Mouse (Mus musculus) frontal cortex, adult 2 months (tissue): ENCODE measurements at regions not wholly inside any gene's neighbourhood (a gene's known extent, or its start where the extent isn't known, plus 50 kb on each side); places are given as distances from the start of the nearest gene placed in this dataset.
A peak's percentile ranks its signal among the peaks of the same experiment; 100 is the strongest.

Experiments
- DNase-seq, 2 experiments: peaks; one replicate each; pipeline ENCODE4 v3.0.0; 2022; ENCODE audit warnings: low spot score in 1 of 2; ENCODE audit errors: extremely low spot score in 1 of 2

DNA sequence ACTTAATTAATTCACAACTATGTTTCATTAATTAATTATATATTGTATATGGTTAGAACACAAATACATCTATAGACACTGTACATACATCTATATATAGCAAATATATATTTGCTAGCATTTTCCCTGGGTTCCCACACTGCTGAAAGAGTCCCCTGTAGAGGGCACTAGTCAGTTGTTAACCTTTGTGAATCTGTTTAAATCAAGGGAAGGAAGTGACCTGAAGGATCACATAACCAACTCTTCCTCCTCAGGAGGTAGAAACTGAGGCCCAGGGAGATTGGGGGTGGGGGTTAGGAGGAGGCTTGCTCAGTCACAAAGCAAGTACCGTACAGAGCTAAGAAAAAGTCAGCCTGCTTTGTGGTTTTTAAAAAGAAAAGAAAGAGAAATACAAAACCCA, 258.1 kb downstream of the Pik3r1 start:
- peak in 1 of 2 experiments; percentile 77 for DNase-seq

DNA sequence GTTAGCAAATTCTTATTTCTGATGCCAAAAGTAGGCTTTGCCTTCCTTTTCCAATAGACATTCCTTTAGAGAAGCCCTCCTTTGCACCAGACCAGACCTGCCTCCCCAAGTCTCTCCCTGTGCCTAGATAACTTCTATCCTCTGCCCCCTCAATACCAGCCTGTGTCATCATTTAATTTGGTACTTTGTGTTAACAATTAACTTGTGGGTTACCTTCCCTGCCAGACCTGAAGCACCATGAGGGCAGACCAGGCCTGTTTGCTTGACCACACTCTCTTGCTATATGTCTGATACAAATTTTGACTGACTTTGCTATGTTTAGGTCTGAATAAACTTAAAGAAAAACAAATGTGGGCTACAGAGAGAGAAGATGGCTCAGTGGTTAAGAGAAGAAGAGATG, 259.7 kb downstream of the Pik3r1 start:
- DNase-seq: no peak

DNA sequence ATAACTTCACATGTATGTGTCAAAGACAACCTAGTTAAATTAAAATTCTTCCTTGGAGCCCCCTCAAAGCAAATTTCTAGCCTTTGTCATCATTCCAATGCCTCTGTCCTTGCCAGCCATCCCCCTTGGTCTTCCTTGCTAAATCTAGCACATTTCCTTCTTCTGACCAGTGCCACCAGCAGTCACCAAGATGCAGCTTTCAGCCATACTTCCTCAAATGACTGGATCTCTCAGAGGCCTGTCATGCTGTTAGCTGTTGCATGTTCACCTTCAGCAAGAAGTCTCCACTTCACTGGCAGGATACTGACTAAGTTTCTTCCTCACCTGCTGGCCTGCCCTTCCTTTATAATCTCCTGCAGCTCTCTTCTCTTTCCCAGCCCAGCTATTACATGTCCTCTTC, 261.3 kb downstream of the Pik3r1 start:
- DNase-seq: no peak

DNA sequence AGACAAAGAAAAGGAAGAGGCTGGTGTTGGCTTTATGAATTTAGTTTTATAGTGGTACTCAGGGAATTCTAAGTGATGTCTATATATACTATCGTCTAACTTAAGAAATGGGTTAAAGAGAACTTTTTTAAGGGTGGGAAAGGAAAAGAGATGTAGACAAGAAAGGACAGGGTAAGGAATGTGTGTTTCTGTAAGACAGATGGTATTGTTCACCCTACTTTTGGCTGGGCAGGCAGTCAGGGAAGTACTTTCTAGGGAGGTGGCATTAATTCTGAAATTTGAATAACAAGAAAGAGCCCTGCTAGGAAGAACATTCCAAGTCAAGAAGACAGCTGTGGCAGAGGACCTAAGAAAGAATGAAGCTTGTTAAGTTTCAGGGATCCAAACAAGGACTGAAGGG, 263.0 kb downstream of the Pik3r1 start:
- DNase-seq: no peak

DNA sequence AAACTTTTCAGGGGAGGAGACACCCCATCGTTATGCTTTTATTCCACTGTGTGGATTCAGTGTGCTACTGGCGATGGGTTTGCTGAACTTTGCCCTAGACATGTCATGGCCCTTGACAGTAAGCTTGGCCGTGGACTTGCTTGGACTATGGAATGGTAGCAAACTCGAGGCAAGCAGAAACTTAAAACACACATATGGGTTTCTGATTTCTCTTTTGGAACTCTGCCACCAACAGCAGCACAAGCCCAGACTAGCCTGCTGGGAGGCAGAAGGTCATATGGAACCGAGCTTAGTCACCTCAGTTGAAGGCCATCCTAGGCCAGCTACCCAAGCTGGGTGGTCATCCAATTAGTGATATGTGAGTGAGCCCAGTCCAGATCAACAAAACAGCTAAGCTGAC, 263.8 kb downstream of the Pik3r1 start:
- DNase-seq: no peak

DNA sequence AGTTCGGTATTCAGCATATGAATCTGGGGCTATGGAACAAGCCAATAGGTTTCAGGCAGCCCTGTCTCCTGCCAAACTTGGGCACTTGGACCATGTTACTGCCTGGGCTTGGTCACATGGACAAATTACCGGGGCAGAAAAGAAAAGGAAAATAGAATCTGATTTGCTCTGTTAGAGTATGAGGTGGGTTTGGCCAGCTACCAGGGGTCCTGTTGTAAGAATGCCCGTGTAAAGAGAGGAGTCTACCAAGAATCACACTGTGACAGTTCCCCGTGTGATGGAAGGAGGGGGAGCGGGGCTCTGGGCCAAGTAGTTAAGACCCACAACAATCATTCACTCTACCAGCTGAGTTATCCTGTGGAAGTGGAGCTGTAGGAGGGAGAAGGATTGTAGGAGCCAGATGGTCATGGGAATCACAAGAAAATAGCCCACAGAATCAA, 266.2 kb downstream of the Pik3r1 start:
- DNase-seq: no peak

DNA sequence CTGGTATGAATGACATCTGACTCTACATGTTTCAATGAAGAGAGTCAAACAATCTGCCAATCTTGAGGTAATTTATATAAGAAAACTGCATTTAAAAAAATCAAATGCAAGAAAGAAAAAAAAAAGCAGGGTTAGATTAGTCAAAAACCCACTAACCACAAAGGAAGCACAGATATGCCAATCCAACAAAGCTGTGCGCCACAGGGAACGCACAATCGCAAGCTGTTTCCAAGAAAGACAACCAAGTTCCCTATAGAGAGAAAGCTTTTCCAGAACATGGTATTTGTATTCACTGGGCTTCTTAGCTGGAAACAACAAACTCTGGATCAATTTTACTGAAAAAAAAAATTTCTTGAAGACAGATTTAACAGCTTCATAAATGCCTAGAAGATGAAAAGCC, 267.0 kb downstream of the Pik3r1 start:
- no peak for DNase-seq

DNA sequence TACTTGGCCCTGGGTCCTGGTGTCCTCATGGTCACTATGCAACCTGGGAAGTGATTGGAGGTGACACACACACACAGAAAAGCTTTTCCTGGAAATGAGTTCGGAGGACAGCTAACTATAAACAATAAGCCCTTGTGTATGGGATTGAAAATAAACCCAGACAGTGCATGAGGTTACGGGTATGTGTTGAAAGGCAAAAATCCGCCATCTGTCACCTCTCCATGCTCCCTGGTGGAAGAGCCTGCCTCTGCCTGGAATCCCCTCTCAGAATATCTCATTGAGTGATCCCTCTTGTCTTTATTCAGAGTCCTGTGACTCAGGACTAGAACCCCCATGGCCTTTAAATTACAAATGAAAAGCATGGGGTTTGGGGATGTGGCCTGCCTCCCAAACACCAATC, 276.2 kb downstream of the Pik3r1 start:
- DNase-seq: no peak

DNA sequence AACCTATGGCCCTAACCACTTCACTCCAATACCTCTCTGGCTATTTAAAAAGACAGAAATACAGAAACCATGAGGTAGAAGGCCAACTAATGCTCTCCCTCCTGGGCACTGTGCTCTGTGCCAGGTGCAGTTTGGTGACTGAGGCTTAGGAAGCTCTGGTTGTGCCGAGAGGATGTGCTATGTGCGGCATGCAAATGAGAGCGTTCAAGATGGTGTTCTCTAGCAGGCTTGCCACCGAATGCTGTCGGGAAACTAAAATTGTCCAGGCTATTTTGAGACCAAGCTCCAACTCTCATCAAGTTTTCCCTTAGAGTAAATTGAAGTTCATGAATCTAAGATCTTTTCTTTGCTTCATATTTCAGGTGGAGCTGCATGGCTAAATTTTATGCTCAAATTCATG, 277.1 kb downstream of the Pik3r1 start:
- peak; percentile 76 to 77 for DNase-seq

DNA sequence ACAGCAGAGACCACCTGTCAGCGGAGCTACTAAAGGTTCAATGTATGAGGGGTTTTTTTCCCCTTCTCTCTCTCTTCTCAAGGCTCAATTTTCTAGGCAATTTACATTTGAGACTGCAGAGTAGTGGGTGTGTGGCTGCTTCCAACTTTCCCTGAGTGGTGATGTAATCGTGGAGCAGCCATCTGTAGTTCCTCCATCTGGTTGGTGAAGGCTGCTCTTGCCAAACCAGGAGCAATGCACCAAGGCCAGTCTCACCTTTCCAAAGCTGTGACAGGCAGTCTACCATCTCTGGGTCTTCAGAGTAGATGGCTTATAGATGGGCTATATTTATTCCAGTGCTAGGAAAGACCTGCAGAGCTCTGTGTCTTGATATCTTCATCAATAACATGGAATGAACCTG, 280.4 kb downstream of the Pik3r1 start:
- DNase-seq: peak; percentile 79 to 85

DNA sequence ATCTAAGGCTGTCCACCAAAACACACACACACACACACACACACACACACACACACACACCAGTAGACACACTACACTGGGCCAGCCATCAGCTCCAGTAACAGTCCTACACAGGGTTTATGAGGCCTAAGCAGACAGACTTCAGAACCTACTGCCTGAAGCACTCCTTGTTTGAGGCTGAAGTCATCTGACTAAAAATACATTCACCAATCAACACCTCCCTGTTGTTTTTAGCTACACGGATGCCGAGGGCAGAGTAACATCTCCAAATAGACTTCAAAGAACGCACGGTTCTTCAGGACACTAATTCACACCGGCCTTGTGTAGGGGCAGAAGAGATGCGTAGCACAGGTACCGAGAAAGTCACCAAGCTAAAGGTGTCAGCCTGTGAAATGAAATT, 282.2 kb downstream of the Pik3r1 start:
- no peak for DNase-seq

DNA sequence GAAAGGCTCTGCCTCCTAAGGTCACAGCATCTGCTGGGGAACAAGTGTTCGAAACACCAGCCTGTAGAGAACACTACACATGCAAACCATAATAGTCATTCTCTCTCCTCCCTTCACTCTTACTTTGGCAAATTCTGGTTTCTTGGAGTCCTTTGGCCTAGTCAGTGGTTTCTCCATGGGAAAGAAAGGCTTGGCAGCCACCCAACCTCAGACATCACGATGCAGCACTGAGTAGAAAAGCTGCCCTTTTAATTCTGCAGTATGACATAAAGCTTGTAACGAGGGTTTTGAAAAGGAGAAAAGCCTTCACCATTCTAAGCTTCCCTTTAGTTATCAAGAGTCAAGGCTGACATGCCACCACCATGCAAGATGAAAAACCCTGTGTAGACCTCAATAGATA, 284.2 kb downstream of the Pik3r1 start:
- DNase-seq: no peak

DNA sequence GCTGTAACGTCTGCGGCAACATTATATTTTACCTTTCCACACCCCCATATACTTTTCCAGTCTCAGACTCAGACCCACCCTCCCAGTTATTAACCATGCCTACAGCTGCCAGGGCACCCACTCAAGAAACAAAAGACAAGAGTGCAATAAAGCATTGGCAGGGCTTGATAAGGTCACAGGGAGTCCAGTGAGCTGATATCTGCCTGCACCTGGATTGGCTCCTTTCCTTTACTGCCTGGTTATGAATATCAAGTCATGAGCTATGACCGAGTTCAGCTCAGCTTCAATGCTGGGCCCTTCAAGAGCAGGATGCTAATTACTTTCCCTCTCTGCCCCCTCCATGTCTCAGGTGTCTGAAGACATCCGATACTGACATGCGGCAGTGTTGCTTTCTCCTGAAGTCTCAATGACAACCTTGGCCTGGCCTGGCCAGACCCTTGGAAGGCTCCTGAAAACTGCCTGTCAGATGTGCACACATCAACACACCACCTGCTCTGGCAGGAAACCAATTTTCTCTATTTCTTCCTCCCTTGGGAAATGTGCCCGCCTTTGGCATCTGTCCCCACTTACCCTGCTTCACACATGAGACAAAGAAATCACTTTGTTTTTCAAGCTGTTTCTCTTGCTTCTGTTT, 286.3 kb downstream of the Pik3r1 start:
- no peak for DNase-seq

DNA sequence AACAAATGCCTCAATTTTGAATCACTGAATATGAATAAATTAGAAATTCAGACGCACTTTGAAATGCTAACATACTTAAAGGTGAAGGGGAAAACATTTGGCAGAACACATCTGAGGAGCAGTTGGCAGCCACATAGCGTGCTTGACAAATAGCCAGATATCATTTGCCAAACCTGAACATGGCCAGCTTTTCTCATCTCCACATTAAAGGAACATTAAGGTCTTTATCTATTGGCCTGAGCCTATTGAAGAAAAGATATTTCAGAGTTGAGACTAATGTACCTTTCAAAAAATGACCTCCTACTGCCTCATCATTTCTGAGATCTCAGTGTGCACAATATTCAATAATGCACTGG, 288.7 kb downstream of the Pik3r1 start:
- DNase-seq: no peak

DNA sequence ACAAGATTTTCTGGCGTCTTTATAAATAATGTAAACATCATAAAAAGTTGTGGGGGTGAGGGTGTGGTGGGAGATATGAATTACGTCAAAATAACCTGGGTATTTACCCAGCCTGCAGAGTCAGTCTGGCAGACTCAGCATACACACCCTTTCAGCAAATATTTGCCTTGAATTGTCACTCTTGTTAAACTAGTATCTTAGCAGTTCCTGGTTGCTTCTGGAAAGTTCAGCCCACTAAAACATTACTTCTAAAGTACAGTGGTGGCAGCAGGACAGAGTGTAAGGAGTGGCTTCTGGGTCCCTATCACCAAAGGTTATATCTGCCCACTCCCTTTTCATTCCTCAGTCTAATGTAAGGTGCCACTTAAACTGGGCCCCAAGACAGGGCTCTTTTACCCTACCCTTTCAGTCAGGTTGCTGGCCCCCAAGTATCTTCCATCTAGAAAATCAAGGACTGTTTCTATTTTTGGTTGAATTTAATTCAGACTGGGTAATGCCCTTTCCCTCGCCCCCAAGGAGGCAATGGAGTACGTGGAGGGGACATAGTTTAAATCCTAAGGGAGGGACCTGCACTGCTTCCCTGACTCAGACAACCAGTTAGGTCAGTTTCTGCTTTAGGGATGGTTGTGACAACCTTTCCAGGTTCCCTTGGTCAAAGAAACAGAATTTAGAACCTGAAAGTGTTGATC, 289.3 kb downstream of the Pik3r1 start:
- no peak for DNase-seq

DNA sequence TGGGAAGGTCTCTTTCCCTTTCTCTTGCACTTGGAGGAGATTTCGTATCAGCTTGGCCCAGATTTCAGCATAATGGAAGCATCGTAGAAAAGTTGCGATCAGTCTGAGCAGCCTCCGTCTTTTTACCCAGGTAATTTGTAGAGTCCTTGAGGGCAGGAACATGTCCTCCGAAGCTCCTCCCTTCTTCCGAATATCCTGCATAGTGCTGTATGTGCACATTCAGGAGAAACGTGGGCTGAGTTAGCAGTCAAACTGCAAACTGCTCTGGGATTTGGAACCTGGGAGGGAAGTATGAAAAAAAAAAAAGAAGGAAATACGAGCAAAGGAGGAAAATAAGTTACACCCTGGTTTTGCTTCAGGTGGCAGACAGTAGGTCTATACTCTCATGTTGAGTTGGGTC, 294.7 kb downstream of the Pik3r1 start:
- DNase-seq: no peak

DNA sequence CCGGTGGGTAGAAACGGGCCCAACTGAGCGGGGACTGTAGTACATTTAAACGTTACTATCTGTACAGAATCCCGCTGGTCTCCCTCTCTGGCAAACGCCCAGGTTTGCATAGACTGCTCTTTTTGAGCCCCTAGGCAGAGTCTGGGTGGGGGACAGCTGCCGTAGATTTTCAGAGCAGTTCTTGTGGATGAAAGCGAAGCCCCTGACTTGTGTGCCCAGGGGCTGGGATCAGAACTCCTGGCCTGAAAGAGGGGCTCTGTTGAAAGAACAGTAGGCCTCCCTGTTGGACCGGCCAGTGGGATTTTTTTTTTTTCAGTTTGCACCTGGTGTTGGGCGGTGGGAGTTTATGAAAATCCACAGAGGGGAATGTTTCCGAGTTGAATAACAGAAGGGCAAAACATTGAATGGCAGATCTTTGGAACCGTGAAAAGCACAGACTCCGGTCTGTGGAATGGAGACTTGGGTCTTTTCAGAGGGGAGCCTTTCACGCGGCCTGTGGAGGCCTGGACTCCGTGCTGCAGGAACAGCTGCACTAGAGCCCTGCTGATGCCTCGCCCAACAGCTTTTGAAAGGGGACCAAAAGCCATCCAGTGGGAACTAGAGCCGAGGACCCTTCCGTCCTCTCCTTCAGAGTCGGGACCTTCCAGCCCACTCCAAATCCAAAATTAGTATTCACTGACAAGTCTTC, 297.3 kb downstream of the Pik3r1 start:
- DNase-seq: no peak

DNA sequence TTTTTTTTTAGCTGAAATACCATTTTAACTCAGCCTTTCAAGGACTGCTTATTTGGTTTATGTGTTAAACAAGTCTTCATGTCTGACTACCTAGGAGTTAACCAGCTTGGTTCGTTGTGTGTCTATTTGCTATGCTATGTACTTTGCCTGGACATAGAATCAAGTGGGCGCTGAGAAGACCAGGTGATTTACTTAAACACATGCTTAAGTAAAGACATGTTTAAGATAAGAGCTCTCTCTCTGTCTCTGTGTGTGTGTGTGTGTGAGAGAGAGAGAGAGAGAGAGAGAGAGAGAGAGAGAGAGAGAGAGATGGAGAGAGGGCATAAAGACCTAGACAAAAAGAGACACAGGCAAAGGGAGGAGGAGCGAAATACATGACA, 302.3 kb downstream of the Pik3r1 start:
- DNase-seq: no peak

DNA sequence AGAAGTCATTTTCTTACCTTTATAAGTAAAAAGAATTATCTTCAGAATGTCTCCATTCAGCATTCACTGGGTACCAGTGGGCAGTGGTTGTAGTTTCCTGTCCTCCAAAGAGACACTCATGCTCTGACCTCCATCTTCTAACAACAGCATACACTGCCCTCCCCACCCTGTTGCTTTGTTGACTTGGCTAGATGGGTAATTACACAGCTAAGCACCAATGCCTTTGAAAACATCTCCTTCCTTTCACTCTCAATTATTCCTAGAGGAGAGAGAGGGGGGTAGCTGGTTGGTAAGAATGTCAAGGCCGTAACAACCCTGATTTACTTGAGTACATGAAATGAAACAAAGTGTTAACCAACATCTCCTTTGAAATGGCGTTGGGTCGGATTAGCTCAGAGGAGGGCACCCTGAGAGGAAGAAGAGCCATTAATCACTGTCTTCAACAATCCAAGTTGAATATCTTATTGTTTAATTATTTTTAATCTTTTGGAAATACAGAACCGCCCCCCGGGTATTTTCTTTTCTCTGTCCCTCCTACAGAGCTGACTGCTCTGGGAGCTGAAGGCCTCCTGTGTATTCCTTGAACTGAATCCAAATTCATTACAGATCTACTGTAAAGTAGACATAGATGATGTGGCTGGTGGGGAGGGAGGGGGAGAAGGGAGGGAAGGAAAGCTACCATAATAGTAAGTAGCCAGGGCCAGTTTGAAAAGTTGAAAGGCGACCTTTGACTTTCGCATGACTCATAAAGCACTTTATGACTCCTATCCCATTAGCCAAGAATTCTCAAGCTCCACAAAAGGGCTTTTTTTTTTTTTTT, 302.9 kb downstream of the Pik3r1 start:
- no peak for DNase-seq

DNA sequence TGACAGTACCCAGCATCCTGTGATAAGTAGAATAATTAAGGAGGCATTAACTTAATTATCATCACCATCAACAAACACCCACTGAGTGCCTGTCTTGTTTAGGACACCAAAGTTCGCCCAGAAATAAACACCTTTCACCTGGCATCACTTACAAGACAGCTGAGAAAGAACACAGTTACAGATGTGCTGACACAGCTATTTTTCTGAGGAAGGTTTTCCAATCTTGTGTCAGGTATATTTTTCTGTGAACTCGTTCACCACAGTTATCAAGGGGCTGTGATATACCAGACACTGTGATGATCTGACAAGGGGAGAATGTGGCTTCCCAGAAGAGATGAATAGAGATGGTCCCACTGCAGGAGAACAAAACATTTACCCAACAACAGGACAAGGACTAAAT, 311.1 kb downstream of the Pik3r1 start:
- DNase-seq: no peak

DNA sequence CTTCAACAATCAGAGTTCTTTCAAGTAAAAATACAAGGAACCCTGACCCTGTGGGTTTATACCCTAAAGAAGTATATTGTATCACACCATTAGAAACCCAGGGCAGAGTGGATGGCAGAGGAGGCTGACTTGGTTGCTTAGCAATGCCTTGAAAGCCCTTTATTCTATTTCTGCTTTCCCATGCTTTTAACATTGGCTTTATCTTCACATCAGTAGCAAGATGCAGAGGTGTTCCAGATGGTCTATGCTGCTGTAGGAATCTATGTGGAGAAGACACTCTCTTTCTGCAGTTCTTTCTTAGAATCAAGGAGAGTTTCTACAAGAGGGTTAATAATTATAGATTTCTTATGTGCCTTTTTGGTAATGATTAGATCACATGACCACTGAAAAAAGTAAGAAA, 313.7 kb downstream of the Pik3r1 start:
- DNase-seq: no peak
